Mouse (Mus musculus) kidney, embryonic 14.5 days (tissue): Measurements from ENCODE around the gene Slc25a36. TPM values are rescaled to one million over a fixed set of nuclear protein-coding genes. Genes with fewer than 3 reads are reported as not detected.

Experiments used
- ATAC-seq: fragments of 200-750 bp; cut with Nextera tagmentation; 2 replicates; pipeline ENCODE4 v1.8.0; 2017; ENCODE audit warnings: moderate number of reproducible peaks, mild to moderate bottlenecking, moderate TSS enrichment, moderate library complexity; ENCODE audit not compliant: low FRiP score, low TSS enrichment
- H3K27ac ChIP-seq: fragments of 300-500 bp; sonication (generic); 2 replicates; pipeline ENCODE4 v1.5.1; 2014; ENCODE audit warnings: low read depth, mild to moderate bottlenecking, low read length, moderate library complexity, mixed read lengths
- H3K27me3 ChIP-seq: fragments of 300-500 bp; sonication (generic); 2 replicates; pipeline ENCODE4 v1.6.1; 2014; ENCODE audit warnings: mild to moderate bottlenecking, low read length; ENCODE audit not compliant: control insufficient read depth, insufficient read depth
- H3K36me3 ChIP-seq: fragments of 300-500 bp; sonication (generic); 2 replicates; pipeline ENCODE4 v1.6.1; 2014; ENCODE audit warnings: low read length, mixed read lengths; ENCODE audit not compliant: control insufficient read depth, insufficient read depth
- H3K4me1 ChIP-seq: fragments of 300-500 bp; sonication (generic); 2 replicates; pipeline ENCODE4 v1.6.1; 2014; ENCODE audit warnings: low read length, mixed read lengths; ENCODE audit not compliant: control insufficient read depth, insufficient read depth
- H3K4me2 ChIP-seq: fragments of 300-500 bp; sonication (generic); replicated peaks from 2 replicates; pipeline ENCODE4 v1.6.1; 2014; ENCODE audit warnings: low read depth, mild to moderate bottlenecking, low read length
- H3K4me3 ChIP-seq: fragments of 300-500 bp; sonication (generic); 2 replicates; pipeline ENCODE4 v1.5.1; 2014; ENCODE audit warnings: mild to moderate bottlenecking, low read length
- H3K9ac ChIP-seq: fragments of 300-500 bp; sonication (generic); 2 replicates; pipeline ENCODE4 v1.6.1; 2014; ENCODE audit warnings: low read depth, mild to moderate bottlenecking, low read length, moderate library complexity
- H3K9me3 ChIP-seq: fragments of 300-500 bp; sonication (generic); 2 replicates; pipeline ENCODE4 v1.6.1; 2016; ENCODE audit warnings: low read length; ENCODE audit not compliant: control insufficient read depth
- WGBS: fragments of 180-500 bp; shearing (Covaris S2); extraction: QIAGEN DNeasy Blood & Tissue Kit; methylation state at CpG from one replicate; pipeline ENCODE4 v1.1.7; 2014; 5-methylcytosine and 5-hydroxymethylcytosine counted together
- polyA plus RNA-seq: library from polyadenylated mRNA; unstranded; fragments of >200 nt; fragmentation: Nextera tagmentation; extraction: Ambion mirVana; gene quantifications from 2 replicates; pipeline ENCODE4 v1.2.1, GENCODE M21; 2014

The Slc25a36 gene
- polyA plus RNA-seq, 1 experiment from 2014 or later, result 110 TPM

DNA sequence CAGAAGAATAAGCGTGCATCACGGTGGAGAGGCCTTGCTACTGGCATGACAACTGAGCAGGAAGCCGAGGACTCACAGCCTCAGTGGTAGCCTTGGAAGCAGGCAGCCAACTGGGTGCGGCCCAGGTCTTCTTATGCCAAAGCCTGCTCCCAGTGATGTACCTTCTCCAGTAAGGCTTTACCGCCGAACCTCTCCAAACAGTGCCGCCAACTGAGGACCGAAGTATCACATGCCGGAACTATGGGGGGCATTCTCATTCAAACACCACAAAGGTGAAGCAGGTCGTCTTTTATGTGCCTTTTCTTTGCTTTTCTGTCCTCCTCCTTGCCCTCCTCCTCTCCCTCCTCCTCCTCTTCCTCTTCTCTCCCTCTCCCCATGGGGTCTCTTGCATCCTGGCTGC lies 3.3 kb upstream of the Slc25a36 start:
- no peaks in the 10 kb centered on the region for H3K36me3 ChIP-seq
- no peaks in the 10 kb centered on the region for H3K27me3 ChIP-seq
- H3K9me3 ChIP-seq, result no peaks in the 10 kb centered on the region
- H3K9ac ChIP-seq, result no peak overlapping the region
- 85% methylated on average over 10 of the region's 10 CpGs for WGBS
- H3K27ac ChIP-seq, result no peak overlapping the region
- no peak for ATAC-seq
- H3K4me2 ChIP-seq, result no peak overlapping the region
- H3K4me3 ChIP-seq, result no peak overlapping the region
- H3K4me1 ChIP-seq, result peaks cover 6% of the 10 kb centered on the region; the same call in 1 of the 2 replicates

DNA sequence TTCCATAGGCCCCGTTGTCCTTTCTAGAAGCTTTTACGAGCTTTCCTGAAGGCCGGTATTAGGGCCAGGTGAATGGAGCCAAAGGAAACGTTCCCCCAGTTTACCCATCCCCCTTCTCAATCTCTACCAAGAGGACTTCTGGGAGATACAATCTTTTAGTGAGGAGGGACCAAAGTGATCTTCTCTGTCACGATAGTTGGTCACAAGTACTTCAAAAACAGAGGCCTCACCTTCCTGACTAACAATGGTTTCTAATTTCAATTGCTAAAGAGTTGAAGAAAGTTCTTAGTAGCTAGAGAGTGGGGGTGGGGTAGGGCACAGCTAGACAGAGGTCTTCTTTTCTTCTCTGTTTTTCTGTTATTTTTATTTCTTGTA lies 2.6 kb upstream of the Slc25a36 start:
- no peak for ATAC-seq
- 25% methylated on average over 5 of the region's 5 CpGs for WGBS
- peaks cover 7% of the 10 kb centered on the region; the same call in 1 of the 2 replicates for H3K4me1 ChIP-seq
- H3K27ac ChIP-seq, result no peak overlapping the region
- no peak overlapping the region for H3K4me2 ChIP-seq
- no peaks in the 10 kb centered on the region for H3K36me3 ChIP-seq
- H3K27me3 ChIP-seq, result no peaks in the 10 kb centered on the region
- no peaks in the 10 kb centered on the region for H3K9me3 ChIP-seq
- H3K9ac ChIP-seq, result no peak overlapping the region
- H3K4me3 ChIP-seq, result no peak overlapping the region

DNA sequence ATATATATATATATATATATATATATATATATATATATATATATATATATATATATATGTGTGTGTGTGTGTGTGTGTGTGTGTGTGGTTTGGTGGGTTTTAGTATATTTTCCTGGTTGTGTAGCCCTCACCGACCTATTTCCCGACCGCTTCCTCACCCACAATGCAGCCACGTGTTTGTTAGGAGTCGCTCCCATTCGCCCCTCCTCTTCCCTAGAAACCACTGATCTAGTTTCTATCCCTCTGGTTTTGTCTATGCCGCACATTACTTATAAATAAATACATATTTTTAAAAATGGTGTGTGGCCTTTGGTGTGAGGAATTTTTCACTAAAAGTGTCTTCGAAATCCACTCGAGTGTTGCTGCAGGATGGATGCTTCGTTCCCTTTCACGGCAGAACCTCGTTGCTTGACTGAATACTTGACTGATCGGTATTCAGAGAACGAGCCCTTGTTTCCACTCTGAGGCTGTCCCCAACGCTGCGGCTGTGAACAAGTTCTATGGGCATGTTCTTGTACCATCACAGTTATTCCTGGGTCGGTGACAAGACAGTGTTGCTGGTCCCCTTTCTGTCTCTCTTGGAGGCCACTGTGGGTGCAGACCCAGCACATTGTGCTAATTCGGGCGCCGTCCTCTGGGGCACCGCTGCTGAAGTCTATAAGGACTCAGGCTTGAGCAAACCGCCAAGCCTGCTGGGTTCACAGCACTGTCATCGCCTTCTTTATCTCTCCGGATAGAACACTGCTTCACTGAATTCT lies 2.0 kb upstream of the Slc25a36 start:
- WGBS, result 72% methylated on average over 24 of the region's 24 CpGs
- no peak overlapping the region for H3K4me2 ChIP-seq
- no peaks in the 10 kb centered on the region for H3K9me3 ChIP-seq
- H3K27me3 ChIP-seq, result no peaks in the 10 kb centered on the region
- no peak for ATAC-seq
- H3K27ac ChIP-seq, result no peak overlapping the region
- no peaks in the 10 kb centered on the region for H3K36me3 ChIP-seq
- H3K4me3 ChIP-seq, result no peak overlapping the region
- no peak overlapping the region for H3K9ac ChIP-seq
- H3K4me1 ChIP-seq, result peaks cover 7% of the 10 kb centered on the region; the same call in 1 of the 2 replicates

- no peak for ATAC-seq
- peaks cover 7% of the 10 kb centered on the region; the same call in 1 of the 2 replicates for H3K4me1 ChIP-seq
- H3K4me3 ChIP-seq, result no peak overlapping the region
- no peaks in the 10 kb centered on the region for H3K9me3 ChIP-seq
- no peak overlapping the region for H3K4me2 ChIP-seq
- no peaks in the 10 kb centered on the region for H3K36me3 ChIP-seq
- 78% methylated on average over 7 of the region's 7 CpGs for WGBS
- H3K9ac ChIP-seq, result no peak overlapping the region
- H3K27ac ChIP-seq, result no peak overlapping the region
- H3K27me3 ChIP-seq, result no peaks in the 10 kb centered on the region
Observed at GRCm38 (mm10) chr9:97112238-97112637, 1.3 kb upstream of the Slc25a36 start.

- no peaks in the 10 kb centered on the region for H3K27me3 ChIP-seq
- peak overlapping the region; percentile 3; the same call in 1 of the 2 replicates for H3K27ac ChIP-seq
- peaks cover 7% of the 10 kb centered on the region; the same call in 1 of the 2 replicates for H3K4me1 ChIP-seq
- 6% methylated on average over 6 of the region's 6 CpGs for WGBS
- H3K9me3 ChIP-seq, result no peaks in the 10 kb centered on the region
- no peaks in the 10 kb centered on the region for H3K36me3 ChIP-seq
- no peak for ATAC-seq
- peak overlapping the region; percentile 93 for H3K4me3 ChIP-seq
- peak overlapping the region; percentile 91; the same call in 1 of the 2 replicates for H3K9ac ChIP-seq
- peak overlapping the region; percentile 44 for H3K4me2 ChIP-seq
Observed at GRCm38 (mm10) chr9:97111506-97111905, 549 bp upstream of the Slc25a36 start.

- no peak for ATAC-seq
- Histone ChIP-seq H3K4me2 (no peak overlapping the region), H3K27ac (no peak overlapping the region), H3K4me1 (peaks cover 7% of the 10 kb centered on the region; the same call in 1 of the 2 replicates), H3K9me3 (no peaks in the 10 kb centered on the region), H3K9ac (no peak overlapping the region), H3K27me3 (no peaks in the 10 kb centered on the region), H3K4me3 (no peak overlapping the region), H3K36me3 (no peaks in the 10 kb centered on the region)
- 96% methylated on average over 5 of the region's 5 CpGs for WGBS
Observed at GRCm38 (mm10) chr9:97106481-97107160, 4.3 kb downstream of the Slc25a36 start.

DNA sequence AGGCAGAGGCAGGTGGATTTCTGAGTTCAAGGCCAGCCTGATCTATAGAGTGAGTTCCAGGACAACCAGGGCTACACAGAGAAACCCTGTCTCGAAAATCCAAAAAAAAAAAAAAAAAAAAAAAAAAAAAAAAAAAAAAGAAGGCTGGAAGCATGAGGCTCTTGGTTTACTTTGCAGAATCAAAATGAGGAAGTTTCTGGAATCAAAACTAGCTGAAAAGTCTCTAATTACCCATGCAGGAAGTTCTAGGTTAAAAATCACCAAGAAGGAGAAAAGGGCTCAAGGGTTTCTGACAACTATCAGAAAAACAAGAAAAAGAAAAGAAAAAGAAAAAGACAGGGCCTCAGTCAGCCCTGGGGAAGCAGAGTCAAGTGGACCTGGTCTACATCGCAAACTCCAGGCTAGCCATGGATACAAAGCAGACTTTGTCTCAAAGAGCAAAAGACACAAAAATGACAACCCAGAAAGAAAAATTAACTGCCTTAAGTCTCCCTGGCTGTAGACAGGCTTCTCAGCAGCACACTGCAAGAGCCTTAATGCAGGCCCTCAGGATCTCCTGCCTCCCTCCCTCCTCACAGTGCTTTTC lies 5.5 kb downstream of the Slc25a36 start:
- Histone ChIP-seq H3K9ac (no peak overlapping the region), H3K4me2 (no peak overlapping the region), H3K9me3 (no peaks in the 10 kb centered on the region), H3K27ac (no peak overlapping the region), H3K36me3 (no peaks in the 10 kb centered on the region), H3K27me3 (no peaks in the 10 kb centered on the region), H3K4me1 (peaks cover 7% of the 10 kb centered on the region; the same call in 1 of the 2 replicates), H3K4me3 (no peak overlapping the region)
- WGBS, result 86% methylated on average over 2 of the region's 2 CpGs
- no peak for ATAC-seq

DNA sequence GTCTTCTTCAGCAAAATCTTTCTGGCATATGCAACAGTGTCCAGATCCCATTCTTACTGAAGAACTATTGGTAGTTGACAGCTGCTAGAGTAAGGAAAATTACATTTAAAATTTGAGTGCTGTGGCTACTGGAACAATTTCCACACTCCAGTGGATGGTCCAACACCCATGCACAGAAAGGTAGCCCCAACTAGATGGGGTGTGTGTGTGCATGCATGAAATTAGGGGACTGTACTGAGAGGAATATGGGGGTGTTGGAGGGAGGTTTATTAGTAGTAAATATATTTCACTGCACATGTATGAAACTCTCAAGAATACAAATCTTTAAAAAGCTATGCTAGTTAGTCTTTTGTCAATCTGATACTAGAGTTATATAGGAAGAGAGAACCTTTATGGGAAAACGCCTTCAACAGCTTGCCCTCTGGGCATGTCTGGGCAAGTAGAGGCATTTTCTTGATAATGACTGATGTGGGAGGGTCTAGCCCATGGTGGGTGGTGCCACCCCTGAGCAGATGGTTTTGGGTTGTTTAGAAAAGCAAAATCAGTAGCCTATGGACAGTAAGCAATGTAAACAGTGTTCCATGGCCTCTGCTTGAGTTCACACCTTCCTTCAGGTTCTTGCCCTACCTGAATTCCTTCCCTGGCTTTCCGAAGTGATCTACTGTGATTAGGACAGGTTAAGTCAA lies 7.4 kb downstream of the Slc25a36 start:
- Histone ChIP-seq H3K27ac (no peak overlapping the region), H3K9me3 (no peaks in the 10 kb centered on the region), H3K4me2 (no peak overlapping the region), H3K36me3 (peaks cover 9% of the 10 kb centered on the region; the same call in 1 of the 2 replicates), H3K4me1 (no peaks in the 10 kb centered on the region), H3K9ac (no peak overlapping the region), H3K4me3 (no peak overlapping the region), H3K27me3 (no peaks in the 10 kb centered on the region)
- ATAC-seq, result no peak
- 82% methylated on average over 2 of the region's 2 CpGs for WGBS
